Mouse (Mus musculus) gastrocnemius, postnatal 14 days (tissue): Measurements from ENCODE around the gene Ldlrap1. TPM values are rescaled to one million over a fixed set of nuclear protein-coding genes. Genes with fewer than 3 reads are reported as not detected.

ENCODE experiments used
- DNase-seq: peaks from one replicate; pipeline ENCODE4 v3.0.0; 2021; ENCODE audit warnings: mixed read lengths
- intact Hi-C: fragments of 180-260 bp; cut with DNase I; formaldehyde crosslinking; loops from one replicate; pipeline ENCODE4 v1.15.1; 2025; ENCODE audit warnings: low total_unique reads
- total RNA-seq, 2 experiments: library from RNA; stranded (reverse); gene quantifications; 2 replicates each; pipeline ENCODE4 v1.2.3; 2021

Gene Ldlrap1
- total RNA-seq, 2 experiments from 2014 or later, result 9.2 to 10.2 TPM

GRCm38 (mm10) chr4:134779136-134779934 is 11.5 kb upstream of the Ldlrap1 start:
- intact Hi-C loops, result no loop called here
- DNase-seq, result no peak

- intact Hi-C loops, result no loop called here
- no peak for DNase-seq
Observed at GRCm38 (mm10) chr4:134776246-134776645, 8.4 kb upstream of the Ldlrap1 start.

- intact Hi-C loops, result no loop called here
- no peak for DNase-seq
Observed at GRCm38 (mm10) chr4:134775234-134775944, 7.6 kb upstream of the Ldlrap1 start.

GRCm38 (mm10) chr4:134774126-134774525 is 6.3 kb upstream of the Ldlrap1 start:
- intact Hi-C loops, result no loop called here

GRCm38 (mm10) chr4:134772805-134773674 is 5.2 kb upstream of the Ldlrap1 start:
- intact Hi-C loops, result no loop called here

More at GRCm38 (mm10) chr4:134774126-134774525, 6.3 kb upstream of the Ldlrap1 start:
- DNase-seq, result no peak

GRCm38 (mm10) chr4:134769891-134770290 is 2.1 kb upstream of the Ldlrap1 start:
- DNase-seq, result no peak
- intact Hi-C loops, result no loop called here

More at GRCm38 (mm10) chr4:134772805-134773674, 5.2 kb upstream of the Ldlrap1 start:
- no peak for DNase-seq

GRCm38 (mm10) chr4:134769081-134769811 is 1.4 kb upstream of the Ldlrap1 start:
- intact Hi-C loops, result no loop called here
- peak; percentile 63 for DNase-seq

GRCm38 (mm10) chr4:134768226-134768888 is 533 bp upstream of the Ldlrap1 start:
- DNase-seq, result no peak
- intact Hi-C loops, result no loop called here

- intact Hi-C loops, result no loop called here
- peak; percentile 40 for DNase-seq
Observed at GRCm38 (mm10) chr4:134766904-134767425, 859 bp downstream of the Ldlrap1 start.

GRCm38 (mm10) chr4:134766277-134766676 is 1.5 kb downstream of the Ldlrap1 start:
- intact Hi-C loops, result no loop called here
- no peak for DNase-seq

- intact Hi-C loops, result no loop called here
- DNase-seq, result no peak
Observed at GRCm38 (mm10) chr4:134764333-134764732, 3.5 kb downstream of the Ldlrap1 start.

- no peak for DNase-seq
- intact Hi-C loops, result no loop called here
Observed at GRCm38 (mm10) chr4:134762360-134762759, 5.5 kb downstream of the Ldlrap1 start.

- intact Hi-C loops, result no loop called here
- DNase-seq, result peak; percentile 78
Observed at GRCm38 (mm10) chr4:134760793-134761201, 7.0 kb downstream of the Ldlrap1 start.

- intact Hi-C loops, result no loop called here
Observed at GRCm38 (mm10) chr4:134760281-134760680, 7.5 kb downstream of the Ldlrap1 start.

GRCm38 (mm10) chr4:134759564-134759963 is 8.3 kb downstream of the Ldlrap1 start:
- intact Hi-C loops, result no loop called here

More at GRCm38 (mm10) chr4:134760281-134760680, 7.5 kb downstream of the Ldlrap1 start:
- DNase-seq, result no peak

GRCm38 (mm10) chr4:134758922-134759321 is 8.9 kb downstream of the Ldlrap1 start:
- DNase-seq, result no peak
- intact Hi-C loops, result no loop called here

More at GRCm38 (mm10) chr4:134759564-134759963, 8.3 kb downstream of the Ldlrap1 start:
- no peak for DNase-seq

- no peak for DNase-seq
Observed at GRCm38 (mm10) chr4:134758367-134758766, 9.5 kb downstream of the Ldlrap1 start.

GRCm38 (mm10) chr4:134756953-134757352 is 10.9 kb downstream of the Ldlrap1 start:
- intact Hi-C loops, result no loop called here

More at GRCm38 (mm10) chr4:134758367-134758766, 9.5 kb downstream of the Ldlrap1 start:
- intact Hi-C loops, result no loop called here

More at GRCm38 (mm10) chr4:134756953-134757352, 10.9 kb downstream of the Ldlrap1 start:
- DNase-seq, result no peak
